Mouse (Mus musculus): Measurements from ENCODE around the gene Pdzrn4. TPM values are rescaled to one million over a fixed set of nuclear protein-coding genes. Genes with fewer than 3 reads are reported as not detected.

Pdzrn4 gene
- total RNA-seq, 1 experiment from 2014 or later: 0.49 TPM

- no peak for DNase-seq
Observed at GRCm38 (mm10) chr15:92587431-92587830, 190.8 kb downstream of the Pdzrn4 start.

GRCm38 (mm10) chr15:92594721-92595120, 198.0 kb downstream of the Pdzrn4 start:
- no peak for DNase-seq

DNA sequence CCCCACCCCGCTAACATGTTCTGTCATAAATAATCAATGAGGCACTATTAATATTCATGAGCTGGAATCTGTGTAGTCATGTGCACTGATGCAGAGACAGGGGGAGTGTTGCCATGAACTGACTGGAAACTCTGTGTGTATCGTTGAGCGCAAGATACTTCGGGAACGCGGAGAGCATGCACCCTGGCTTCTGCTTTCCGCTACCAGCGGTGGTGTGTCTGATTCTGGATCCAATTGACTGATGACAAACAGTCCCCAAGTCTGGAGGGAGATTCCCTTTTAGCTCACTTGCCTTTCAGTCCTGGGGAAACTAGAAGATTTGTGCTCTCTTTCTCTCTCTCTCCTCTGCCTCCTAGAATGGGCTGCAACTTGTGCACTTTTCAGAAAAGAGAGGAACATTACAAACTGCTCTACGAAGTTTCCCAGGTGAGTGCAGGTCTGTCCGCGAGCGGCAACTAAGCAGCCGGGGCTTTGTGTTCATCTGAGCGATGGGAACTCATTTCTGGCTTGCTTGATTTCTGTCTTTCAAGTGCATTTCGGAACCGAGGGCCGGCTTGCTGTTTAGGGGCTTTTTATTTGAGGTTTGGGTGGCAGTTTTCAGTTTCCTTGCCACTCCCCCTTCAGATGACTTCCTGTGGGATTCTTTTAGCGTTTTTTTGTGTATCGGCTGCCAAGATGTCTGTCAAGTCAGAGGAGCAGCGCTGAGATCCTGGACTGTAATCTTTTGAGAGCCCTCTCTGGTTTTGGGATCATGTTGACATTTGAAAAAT, 200.5 kb downstream of the Pdzrn4 start:
- DNase-seq: no peak

GRCm38 (mm10) chr15:92598380-92599295, 202.0 kb downstream of the Pdzrn4 start:
- DNase-seq: peak; percentile 9

- no peak for DNase-seq
Observed at GRCm38 (mm10) chr15:92599381-92599780, 202.7 kb downstream of the Pdzrn4 start.

- no peak for DNase-seq
Observed at GRCm38 (mm10) chr15:92610866-92611265, 214.2 kb downstream of the Pdzrn4 start.

GRCm38 (mm10) chr15:92612386-92612785, 215.7 kb downstream of the Pdzrn4 start:
- no peak for DNase-seq

GRCm38 (mm10) chr15:92613228-92613627, 216.5 kb downstream of the Pdzrn4 start:
- no peak for DNase-seq

DNA sequence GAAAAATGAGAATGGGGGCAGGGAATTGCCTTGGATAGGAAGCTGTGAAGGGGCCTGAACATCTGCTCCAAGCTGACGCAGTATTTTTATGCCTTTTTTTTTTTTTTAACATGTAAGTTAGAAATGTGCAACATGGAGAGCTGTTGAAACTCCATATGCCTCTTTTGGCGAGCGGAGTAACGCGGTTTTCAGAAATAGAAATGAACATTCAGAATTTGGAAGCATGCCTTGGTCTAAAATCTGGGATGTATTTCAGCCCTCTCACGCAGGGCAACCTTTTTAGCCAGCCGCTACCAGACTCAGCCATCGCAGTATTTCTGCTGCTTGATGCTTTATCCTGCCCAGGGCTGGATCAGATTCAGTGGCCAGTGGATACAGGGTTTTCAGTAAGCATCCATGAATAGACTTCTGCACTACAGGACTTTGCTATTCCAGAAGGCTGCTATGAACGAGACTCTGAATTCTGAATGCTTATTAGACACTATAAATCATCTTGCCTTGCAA, 225.1 kb downstream of the Pdzrn4 start:
- DNase-seq: no peak

- no peak for DNase-seq
Observed at GRCm38 (mm10) chr15:92622323-92622722, 225.6 kb downstream of the Pdzrn4 start.

DNA sequence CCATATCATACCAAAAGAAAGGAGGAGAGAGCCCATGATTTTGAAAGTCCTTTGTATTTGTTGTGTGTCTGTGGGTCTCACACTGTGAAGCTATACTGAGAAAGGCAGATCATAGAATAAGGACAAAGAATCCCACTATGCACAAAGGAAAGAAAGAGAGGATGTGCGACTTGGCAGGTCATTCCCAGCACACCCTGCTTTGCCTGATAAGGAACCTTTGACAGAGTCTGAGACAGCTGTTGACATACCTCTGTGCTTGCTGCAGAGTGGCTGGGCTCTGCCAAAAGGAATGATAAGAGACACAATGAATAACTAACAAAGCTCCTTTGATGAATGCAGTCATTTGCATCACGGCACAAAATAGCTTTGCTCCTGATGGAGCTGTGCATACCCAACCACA, 232.5 kb downstream of the Pdzrn4 start:
- no peak for DNase-seq

GRCm38 (mm10) chr15:92634044-92634610, 237.4 kb downstream of the Pdzrn4 start:
- DNase-seq: peak; percentile 11

DNA sequence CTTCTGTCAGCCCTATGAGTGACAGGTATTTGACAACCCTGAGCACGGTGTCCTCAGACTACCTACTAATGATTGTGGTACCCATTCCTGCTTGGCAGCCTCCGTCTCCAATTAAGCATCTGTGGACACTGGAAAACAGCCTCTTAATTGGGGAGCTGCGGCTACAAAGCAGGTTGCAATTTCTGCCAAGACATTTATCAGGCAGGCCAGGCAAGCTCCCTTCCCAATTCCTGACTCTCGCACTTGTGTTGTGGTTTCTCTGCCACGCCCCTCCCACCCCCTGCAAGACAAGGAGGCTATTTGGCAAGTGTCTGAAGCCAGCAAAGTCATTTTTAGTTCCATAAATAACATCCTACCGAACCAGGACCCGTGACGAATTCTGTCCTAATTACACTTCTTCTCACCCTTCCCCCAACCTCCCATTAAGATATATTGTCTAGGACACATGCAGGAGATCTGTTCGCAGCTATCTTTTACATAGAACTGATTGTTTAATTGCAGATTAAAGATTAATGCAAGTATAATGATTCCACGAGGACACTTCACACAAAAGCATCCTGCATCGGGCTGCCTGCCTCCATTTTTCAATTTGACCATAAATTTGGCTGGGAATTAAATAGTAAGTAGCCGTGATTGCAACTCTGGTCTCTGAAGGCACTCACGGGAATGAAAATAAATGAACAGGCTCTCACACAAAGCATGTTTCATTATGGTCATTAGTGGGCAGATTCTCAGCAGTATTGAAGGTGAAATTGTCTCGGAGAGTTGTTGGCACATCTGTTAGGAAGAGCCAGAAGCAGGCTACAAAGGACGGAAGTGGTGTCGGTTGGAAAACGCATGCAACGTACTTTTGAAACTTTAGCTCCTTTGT, 243.8 kb downstream of the Pdzrn4 start:
- DNase-seq: no peak

- no peak for DNase-seq
Observed at GRCm38 (mm10) chr15:92671279-92672051, 274.8 kb downstream of the Pdzrn4 start.

DNA sequence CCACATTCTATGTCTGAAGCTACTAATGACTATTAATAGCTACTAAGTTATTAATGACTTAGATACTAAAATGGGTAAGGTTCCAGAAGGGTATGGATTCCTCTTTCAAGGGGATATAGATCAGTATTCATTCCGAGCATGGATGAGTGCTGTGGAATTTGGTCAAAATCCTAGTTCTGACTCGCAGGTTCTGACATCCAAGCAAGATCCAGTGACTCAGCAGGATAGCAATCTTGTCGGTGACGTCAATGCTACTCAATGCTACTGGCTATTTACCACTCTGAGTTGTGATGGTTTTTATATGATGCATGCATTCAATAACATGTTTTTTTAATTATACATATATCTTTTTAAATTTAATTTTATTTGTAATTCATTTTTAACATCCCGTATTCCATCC, 279.4 kb downstream of the Pdzrn4 start:
- DNase-seq: no peak

DNA sequence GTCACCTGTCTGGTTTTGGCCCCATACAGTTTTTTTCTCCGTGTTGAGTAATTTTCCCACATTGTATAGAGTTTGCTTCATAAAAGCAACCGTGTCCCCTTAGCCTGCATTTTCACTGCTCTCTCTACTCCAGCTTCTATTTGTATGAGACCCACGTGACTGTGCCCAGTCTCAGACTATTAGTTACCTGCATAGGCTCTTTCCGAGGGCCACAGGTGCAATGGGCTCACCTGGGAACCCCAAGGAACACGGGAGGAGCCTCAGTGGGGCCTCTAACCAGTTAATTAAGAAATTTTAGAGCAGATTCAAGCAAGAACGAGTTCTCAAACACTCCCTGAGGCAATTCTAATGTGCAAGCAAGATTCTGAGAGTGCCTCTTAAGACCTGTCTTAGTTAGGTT, 281.7 kb downstream of the Pdzrn4 start:
- DNase-seq: no peak

DNA sequence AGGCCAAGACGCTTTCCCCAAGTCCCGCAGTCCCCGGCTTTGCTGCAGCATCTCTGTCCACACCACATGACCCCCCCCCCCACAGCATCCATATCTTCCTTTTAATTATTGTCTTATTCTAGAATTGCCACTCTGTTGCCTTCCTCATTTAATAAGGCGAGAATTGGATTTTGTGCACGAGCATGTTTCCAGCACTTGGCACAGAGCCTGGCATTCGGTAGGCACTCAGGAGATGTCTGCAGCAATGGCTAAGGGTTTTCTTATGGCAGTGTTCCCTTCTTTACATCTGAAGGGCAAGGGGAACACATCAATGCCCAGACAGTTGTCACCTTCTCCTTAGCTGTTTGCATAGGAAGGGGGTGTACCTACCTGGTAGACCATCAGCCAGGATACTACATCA, 282.9 kb downstream of the Pdzrn4 start:
- no peak for DNase-seq

DNA sequence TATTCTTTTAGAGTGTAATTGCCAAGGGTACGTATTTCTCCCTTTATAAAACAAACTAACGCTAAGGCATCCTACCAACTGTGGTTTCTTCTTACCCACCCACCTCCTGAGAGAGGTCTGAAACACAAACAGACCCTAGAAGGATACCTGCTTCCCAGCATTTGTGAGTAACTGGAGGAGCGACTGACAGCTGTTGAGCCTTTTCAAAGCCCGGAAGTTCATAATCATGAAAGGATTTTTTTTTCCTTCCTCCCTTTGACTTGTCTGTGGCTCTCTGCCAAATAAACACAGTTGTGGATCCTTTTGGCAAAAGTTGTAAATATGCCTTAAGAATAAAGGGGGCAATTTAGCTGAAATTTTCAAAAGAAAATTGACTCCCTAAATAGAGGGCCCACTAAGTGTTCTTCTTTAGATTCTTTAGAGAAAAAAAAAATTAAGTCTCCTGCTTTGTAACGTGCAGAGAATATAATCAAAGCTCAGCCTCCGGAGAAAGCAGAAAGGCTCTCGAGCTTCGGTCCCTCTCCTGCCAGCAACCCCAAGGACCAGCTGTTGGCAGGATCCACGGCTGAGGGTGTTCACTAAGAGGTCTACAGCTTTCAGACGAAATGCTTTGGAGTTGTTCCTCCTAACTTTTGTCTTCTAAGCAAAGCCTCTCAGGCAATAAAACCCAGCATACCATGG, 299.7 kb downstream of the Pdzrn4 start:
- no peak for DNase-seq

GRCm38 (mm10) chr15:92704146-92704545, 307.5 kb downstream of the Pdzrn4 start:
- peak; percentile 62 for DNase-seq

DNA sequence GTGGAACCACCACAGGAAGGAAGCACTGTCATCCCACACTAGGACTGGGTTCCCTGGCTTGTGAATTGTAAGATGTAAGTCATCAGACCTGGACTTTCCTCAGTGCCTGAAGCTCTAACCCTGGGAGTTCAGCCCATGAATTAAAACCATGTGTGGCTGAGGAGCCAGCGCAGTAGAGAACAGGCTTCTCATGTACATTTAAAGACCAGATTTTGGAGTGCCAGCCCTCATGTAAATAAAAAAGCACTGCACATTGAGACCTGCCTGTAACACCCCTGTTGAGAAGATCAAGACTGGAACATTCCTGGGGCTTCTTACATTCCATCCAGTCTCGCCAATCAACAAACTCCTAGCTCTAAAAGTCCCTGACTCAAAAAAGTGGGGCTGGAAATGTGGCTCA, 342.0 kb downstream of the Pdzrn4 start:
- DNase-seq: no peak

All from adrenal gland, postnatal 25 days (tissue).